Mouse (Mus musculus) forelimb bud, embryonic 11.5 days (tissue): ENCODE measurements around the gene Rtl8a.
"Not testable (repeated sequence)": the region's sequence is repeated elsewhere in the genome, so short reads cannot be mapped to it uniquely, and the experiment has no call there.

Experiments
- DNase-seq: peaks from one replicate; pipeline ENCODE4 v3.0.0-alpha.2; 2012; ENCODE audit warnings: low read depth, low spot score

Rtl8a gene

DNA sequence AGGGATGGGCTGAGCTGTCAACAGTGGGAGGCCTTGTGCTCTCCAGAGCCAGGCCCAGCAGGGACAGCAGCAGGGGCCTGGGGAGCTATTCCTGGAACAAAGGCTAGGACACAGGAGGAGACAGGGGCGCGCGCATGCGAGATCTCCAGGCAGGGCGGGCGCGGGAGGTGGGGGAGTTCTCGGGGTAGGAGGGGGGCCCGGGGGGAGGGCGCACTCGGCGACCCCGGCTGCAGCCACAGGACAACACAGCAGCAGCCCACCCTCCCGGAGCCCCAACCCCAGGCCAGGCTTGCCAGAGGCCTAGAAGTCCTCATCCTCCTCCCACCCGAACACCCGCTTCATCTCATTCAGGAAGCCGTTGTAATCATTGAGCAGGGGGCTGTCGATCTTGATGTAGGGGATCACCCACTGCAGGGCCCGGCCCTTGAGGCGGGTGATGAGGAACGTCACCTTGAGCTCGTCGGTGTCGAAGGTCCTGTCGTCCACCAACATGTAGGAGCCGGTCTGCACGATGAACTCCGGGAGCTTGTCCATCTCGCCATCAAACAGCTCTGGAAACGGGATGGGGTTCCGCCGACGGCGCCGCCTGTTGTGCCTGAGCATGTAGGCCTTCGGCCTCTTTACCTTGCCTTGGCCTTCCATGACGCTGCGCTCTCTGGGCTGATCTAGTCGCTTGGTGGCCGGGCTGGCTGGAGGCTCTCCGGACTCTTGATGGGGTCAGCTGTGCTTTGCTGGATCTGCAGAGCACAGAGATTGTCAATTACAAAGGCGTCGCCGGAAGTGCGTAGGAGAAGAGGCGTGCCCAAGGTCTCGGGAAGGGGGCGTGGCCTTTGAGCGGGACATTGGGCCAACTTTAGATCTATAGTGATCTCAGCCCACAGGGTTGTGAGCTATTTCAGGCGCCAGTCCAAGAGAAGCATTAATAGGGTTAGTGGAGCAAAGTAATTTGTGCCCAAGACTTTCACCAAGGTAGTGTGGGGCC lies at the start of gene Rtl8a:
TSS of gene Rtl8a (minus strand) at position 703 of the 982 bp plus-strand sequence.
- peak; percentile 72 for DNase-seq

DNA sequence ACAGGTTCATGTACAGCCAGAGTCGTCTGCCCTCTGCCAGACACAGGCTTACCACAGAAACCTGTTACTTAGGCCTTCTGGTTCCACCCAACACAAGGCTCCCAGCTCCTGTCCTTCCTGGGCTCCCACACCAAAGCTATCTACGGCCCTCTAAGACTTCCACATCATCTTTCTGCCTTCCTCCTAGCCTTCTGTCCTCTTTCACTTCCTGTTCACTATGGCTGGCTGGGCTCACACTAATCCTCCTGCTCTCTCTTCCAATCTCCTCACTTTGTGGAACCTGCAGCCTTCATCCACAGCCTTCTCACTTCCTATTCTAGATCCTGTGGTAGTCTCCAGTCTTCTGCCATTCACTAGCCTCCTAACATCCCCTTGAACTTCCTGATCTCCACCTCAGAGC lies 49.7 kb upstream of the Rtl8a start:
- DNase-seq: no peak

DNA sequence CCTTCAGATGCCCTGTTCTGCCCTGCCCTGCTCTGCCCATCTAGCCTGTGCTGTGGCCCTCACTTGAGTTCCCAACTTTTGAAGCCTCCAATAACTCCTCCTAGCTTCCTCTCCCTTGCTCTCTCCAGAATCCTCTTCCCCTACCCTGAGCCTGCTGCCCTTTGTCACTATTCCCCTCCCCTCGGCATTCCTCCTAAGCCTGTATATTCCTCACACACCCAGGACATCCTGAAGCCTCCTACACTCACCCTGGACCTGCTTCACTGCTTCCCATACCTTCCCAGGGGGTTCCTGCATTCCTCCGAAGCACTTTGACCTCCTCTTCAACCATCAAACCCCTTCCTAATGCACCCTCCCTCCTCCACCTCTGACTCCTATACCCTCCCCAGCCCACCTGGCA lies 48.6 kb upstream of the Rtl8a start:
- DNase-seq: no peak

- not testable (repeated sequence) for DNase-seq
Observed at GRCm38 (mm10) chrX:53684676-53685075, 41.2 kb upstream of the Rtl8a start.

GRCm38 (mm10) chrX:53682650-53683049 lies 39.2 kb upstream of the Rtl8a start:
- not testable (repeated sequence) for DNase-seq

GRCm38 (mm10) chrX:53676943-53677342 lies 33.5 kb upstream of the Rtl8a start:
- DNase-seq: not testable (repeated sequence)

DNA sequence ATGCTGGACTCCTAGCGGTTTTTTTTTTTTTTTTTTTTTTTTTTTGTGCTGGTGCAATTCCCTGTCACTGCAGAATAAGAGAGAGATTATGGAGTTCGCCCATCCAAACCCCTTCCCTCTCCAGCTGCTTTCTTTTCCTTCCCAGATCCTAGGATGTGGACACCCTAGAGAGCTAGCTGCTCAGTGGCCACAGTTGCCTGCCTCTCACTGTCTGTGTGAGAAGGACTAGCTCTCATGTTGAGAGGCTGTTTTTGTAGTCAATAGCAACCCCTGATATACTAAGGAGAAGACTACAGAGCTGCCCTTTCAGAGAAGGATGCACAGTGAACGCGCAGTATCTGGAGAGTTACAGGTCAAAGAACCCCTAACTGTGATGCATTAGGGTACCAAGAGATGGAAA lies 27.2 kb upstream of the Rtl8a start:
- not testable (repeated sequence) for DNase-seq

GRCm38 (mm10) chrX:53670294-53670693 lies 26.8 kb upstream of the Rtl8a start, which contains the start of gene Rtl8b:
Rtl8b (minus strand) TSS chrX:53670408.
- DNase-seq: peak; percentile 76

DNA sequence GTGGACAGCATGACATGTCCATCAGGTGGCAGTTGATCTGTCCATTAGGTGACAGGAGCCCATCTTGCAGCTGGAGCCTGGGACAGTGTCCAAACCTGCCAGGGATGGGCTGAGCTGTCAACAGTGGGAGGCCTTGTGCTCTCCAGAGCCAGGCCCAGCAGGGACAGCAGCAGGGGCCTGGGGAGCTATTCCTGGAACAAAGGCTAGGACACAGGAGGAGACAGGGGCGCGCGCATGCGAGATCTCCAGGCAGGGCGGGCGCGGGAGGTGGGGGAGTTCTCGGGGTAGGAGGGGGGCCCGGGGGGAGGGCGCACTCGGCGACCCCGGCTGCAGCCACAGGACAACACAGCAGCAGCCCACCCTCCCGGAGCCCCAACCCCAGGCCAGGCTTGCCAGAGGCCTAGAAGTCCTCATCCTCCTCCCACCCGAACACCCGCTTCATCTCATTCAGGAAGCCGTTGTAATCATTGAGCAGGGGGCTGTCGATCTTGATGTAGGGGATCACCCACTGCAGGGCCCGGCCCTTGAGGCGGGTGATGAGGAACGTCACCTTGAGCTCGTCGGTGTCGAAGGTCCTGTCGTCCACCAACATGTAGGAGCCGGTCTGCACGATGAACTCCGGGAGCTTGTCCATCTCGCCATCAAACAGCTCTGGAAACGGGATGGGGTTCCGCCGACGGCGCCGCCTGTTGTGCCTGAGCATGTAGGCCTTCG lies 26.2 kb upstream of the Rtl8a start:
- not testable (repeated sequence) for DNase-seq

- DNase-seq: not testable (repeated sequence)
Observed at GRCm38 (mm10) chrX:53652917-53653316, 9.4 kb upstream of the Rtl8a start.

- no peak for DNase-seq
Observed at GRCm38 (mm10) chrX:53645885-53646284, 2.4 kb upstream of the Rtl8a start.

- not testable (repeated sequence) for DNase-seq
Observed at GRCm38 (mm10) chrX:53642604-53642979, 890 bp downstream of the Rtl8a start.

GRCm38 (mm10) chrX:53638107-53638506 lies 5.4 kb downstream of the Rtl8a start:
- DNase-seq: not testable (repeated sequence)

- not testable (repeated sequence) for DNase-seq
Observed at GRCm38 (mm10) chrX:53611395-53611794, 32.1 kb downstream of the Rtl8a start.

- peak; percentile 60 for DNase-seq
Observed at GRCm38 (mm10) chrX:53610571-53610970, 32.9 kb downstream of the Rtl8a start.

- DNase-seq: not testable (repeated sequence)
Observed at GRCm38 (mm10) chrX:53608879-53609278, 34.6 kb downstream of the Rtl8a start, which contains the start of gene Gm14597. Gm14597 (minus strand) TSS chrX:53608979.

- no peak for DNase-seq
Observed at GRCm38 (mm10) chrX:53608122-53608813, 35.2 kb downstream of the Rtl8a start.

DNA sequence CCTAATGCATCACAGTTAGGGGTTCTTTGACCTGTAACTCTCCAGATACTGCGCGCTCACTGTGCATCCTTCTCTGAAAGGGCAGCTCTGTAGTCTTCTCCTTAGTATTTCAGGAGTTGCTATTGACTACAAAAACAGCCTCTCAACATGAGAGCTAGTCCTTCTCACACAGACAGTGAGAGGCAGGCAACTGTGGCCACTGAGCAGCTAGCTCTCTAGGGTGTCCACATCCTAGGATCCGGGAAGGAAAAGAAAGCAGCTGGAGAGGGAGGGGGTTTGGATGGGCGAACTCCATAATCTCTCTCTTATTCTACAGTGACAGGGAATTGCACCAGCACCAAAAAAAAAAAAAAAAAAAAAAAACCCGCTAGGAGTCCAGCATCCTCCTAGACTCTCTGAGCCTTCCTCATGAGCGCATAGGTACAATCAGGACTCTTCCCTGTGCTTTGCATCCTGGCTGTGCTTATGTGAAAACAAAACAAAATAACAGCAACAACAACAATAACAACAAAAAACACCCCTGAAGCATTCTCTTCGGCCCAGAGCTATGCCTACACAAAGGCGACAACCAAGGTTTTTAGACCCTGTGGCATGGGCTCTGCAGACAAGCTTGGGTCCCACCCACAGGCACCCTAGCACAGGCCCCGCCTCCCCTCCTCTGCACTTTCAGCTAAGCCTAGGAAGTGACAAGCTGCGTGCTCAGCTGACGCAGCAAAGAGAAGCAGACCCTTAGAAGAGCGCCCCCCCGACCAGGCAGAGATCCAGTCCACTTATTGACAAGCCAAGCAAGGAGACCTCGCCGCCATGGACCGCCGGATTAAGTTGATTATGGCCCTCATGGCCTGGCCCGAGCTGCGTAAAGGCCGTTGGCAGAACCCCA lies 36.0 kb downstream of the Rtl8a start, which contains the start of gene Rtl8c:
TSS of gene Rtl8c (plus strand) at position 791 of the 880 bp plus-strand sequence.
- peak; percentile 46 for DNase-seq

- DNase-seq: not testable (repeated sequence)
Observed at GRCm38 (mm10) chrX:53606176-53606575, 37.3 kb downstream of the Rtl8a start.

- not testable (repeated sequence) for DNase-seq
Observed at GRCm38 (mm10) chrX:53599993-53600392, 43.5 kb downstream of the Rtl8a start.
